Mouse (Mus musculus) midbrain, embryonic 16.5 days (tissue): Measurements from ENCODE around the gene Ly75. TPM values are rescaled to one million over a fixed set of nuclear protein-coding genes. Genes with fewer than 3 reads are reported as not detected.
A peak's percentile ranks its signal among the peaks of the same experiment; 100 is the strongest.

Source experiments
- ATAC-seq: fragments of 200-750 bp; cut with Nextera tagmentation; 2 replicates; pipeline ENCODE4 v1.8.0; 2017; ENCODE audit warnings: moderate TSS enrichment
- H3K27ac ChIP-seq: fragments of 300-500 bp; sonication (generic); 2 replicates; pipeline ENCODE4 v1.5.1; 2014; ENCODE audit warnings: mild to moderate bottlenecking, low read length, mixed read lengths
- H3K27me3 ChIP-seq: fragments of 300-500 bp; sonication (generic); 2 replicates; pipeline ENCODE4 v1.6.1; 2014; ENCODE audit warnings: low read depth, low read length, mixed read lengths; ENCODE audit not compliant: control insufficient read depth, insufficient read depth
- H3K36me3 ChIP-seq: fragments of 300-500 bp; sonication (generic); 2 replicates; pipeline ENCODE4 v1.6.1; 2014; ENCODE audit warnings: mild to moderate bottlenecking, low read length, moderate library complexity, mixed read lengths; ENCODE audit not compliant: control insufficient read depth, insufficient read depth
- H3K4me1 ChIP-seq: fragments of 300-500 bp; sonication (generic); 2 replicates; pipeline ENCODE4 v1.6.1; 2014; ENCODE audit warnings: mild to moderate bottlenecking, low read length, mixed read lengths; ENCODE audit not compliant: control insufficient read depth, insufficient read depth
- H3K4me2 ChIP-seq: fragments of 300-500 bp; sonication (generic); 2 replicates; pipeline ENCODE4 v1.6.1; 2014; ENCODE audit warnings: mild to moderate bottlenecking, low read length, mixed read lengths
- H3K4me3 ChIP-seq: fragments of 300-500 bp; sonication (generic); 2 replicates; pipeline ENCODE4 v1.5.1; 2014; ENCODE audit warnings: low read depth, mild to moderate bottlenecking, low read length, moderate library complexity, mixed read lengths
- H3K9ac ChIP-seq: fragments of 300-500 bp; sonication (generic); 2 replicates; pipeline ENCODE4 v1.6.1; 2014; ENCODE audit warnings: low read depth, low read length, mixed read lengths
- H3K9me3 ChIP-seq: fragments of 300-500 bp; sonication (generic); replicated peaks from 2 replicates; pipeline ENCODE4 v1.6.1; 2014; ENCODE audit warnings: mild to moderate bottlenecking, low read length, mixed read lengths; ENCODE audit not compliant: control insufficient read depth, poor library complexity, severe bottlenecking
- WGBS: fragments of 180-500 bp; shearing (Covaris S2); extraction: QIAGEN DNeasy Blood & Tissue Kit; methylation state at CpG from one replicate; pipeline ENCODE4 v1.1.7; 2014; 5-methylcytosine and 5-hydroxymethylcytosine counted together
- polyA plus RNA-seq: library from polyadenylated mRNA; unstranded; fragments of >200 nt; fragmentation: Nextera tagmentation; extraction: Ambion mirVana; gene quantifications from 2 replicates; pipeline ENCODE4 v1.2.1, GENCODE M21; 2015

Gene Ly75
- polyA plus RNA-seq, 1 experiment from 2014 or later = 1.6 TPM

- WGBS = 92% methylated on average over 7 of the region's 7 CpGs
- Histone ChIP-seq H3K4me2 (no peak overlapping the region), H3K27me3 (no peaks in the 10 kb centered on the region), H3K36me3 (no peaks in the 10 kb centered on the region), H3K4me1 (peaks cover 2% of the 10 kb centered on the region; the same call in 1 of the 2 replicates), H3K9ac (no peak overlapping the region), H3K4me3 (no peak overlapping the region), H3K9me3 (no peaks in the 10 kb centered on the region), H3K27ac (no peak overlapping the region)
- no peak for ATAC-seq
Measured at GRCm38 (mm10) chr2:60347875-60348274, 35.2 kb downstream of the Ly75 start.

- Histone ChIP-seq H3K36me3 (no peaks in the 10 kb centered on the region), H3K9ac (no peak overlapping the region), H3K9me3 (no peaks in the 10 kb centered on the region), H3K4me1 (peaks cover 2% of the 10 kb centered on the region; the same call in 1 of the 2 replicates), H3K4me2 (no peak overlapping the region), H3K4me3 (no peak overlapping the region), H3K27me3 (no peaks in the 10 kb centered on the region), H3K27ac (no peak overlapping the region)
- peak; percentile 8; the same call in 1 of the 2 replicates for ATAC-seq
- WGBS = 56% methylated on average over 8 of the region's 8 CpGs
Measured at GRCm38 (mm10) chr2:60346531-60346930, 36.6 kb downstream of the Ly75 start.

- H3K36me3 ChIP-seq = no peaks in the 10 kb centered on the region
- no peak overlapping the region for H3K27ac ChIP-seq
- H3K4me2 ChIP-seq = no peak overlapping the region
- no peak overlapping the region for H3K9ac ChIP-seq
- H3K4me3 ChIP-seq = no peak overlapping the region
- no peaks in the 10 kb centered on the region for H3K27me3 ChIP-seq
- no peaks in the 10 kb centered on the region for H3K9me3 ChIP-seq
- 0 out of 2 replicates have a peak, but pooled peaks have one; percentile 42 for ATAC-seq
- 43% methylated on average over 7 of the region's 7 CpGs for WGBS
- peaks cover 2% of the 10 kb centered on the region; the same call in 1 of the 2 replicates for H3K4me1 ChIP-seq
Measured at GRCm38 (mm10) chr2:60345717-60346116, 37.4 kb downstream of the Ly75 start.

- no peak overlapping the region for H3K4me2 ChIP-seq
Measured at GRCm38 (mm10) chr2:60343607-60344289, 39.4 kb downstream of the Ly75 start.

GRCm38 (mm10) chr2:60342107-60342880 is 40.8 kb downstream of the Ly75 start:
- Histone ChIP-seq H3K4me1 (peaks cover 2% of the 10 kb centered on the region; the same call in 1 of the 2 replicates), H3K4me2 (no peak overlapping the region), H3K36me3 (no peaks in the 10 kb centered on the region), H3K27ac (no peak overlapping the region), H3K4me3 (no peak overlapping the region), H3K27me3 (no peaks in the 10 kb centered on the region), H3K9me3 (no peaks in the 10 kb centered on the region), H3K9ac (no peak overlapping the region)
- WGBS = 48% methylated on average over 4 of the region's 4 CpGs
- ATAC-seq = no peak

More at GRCm38 (mm10) chr2:60343607-60344289, 39.4 kb downstream of the Ly75 start:
- Histone ChIP-seq H3K36me3 (no peaks in the 10 kb centered on the region), H3K9me3 (no peaks in the 10 kb centered on the region), H3K4me1 (peaks cover 2% of the 10 kb centered on the region; the same call in 1 of the 2 replicates), H3K27ac (no peak overlapping the region), H3K27me3 (no peaks in the 10 kb centered on the region), H3K4me3 (no peak overlapping the region), H3K9ac (no peak overlapping the region)
- peak; percentile 28; the same call in 1 of the 2 replicates for ATAC-seq
- 29% methylated on average over 11 of the region's 11 CpGs for WGBS

GRCm38 (mm10) chr2:60337937-60338336 is 45.2 kb downstream of the Ly75 start:
- Histone ChIP-seq H3K4me1 (no peaks in the 10 kb centered on the region), H3K27ac (no peak overlapping the region), H3K27me3 (no peaks in the 10 kb centered on the region), H3K4me3 (no peak overlapping the region), H3K9ac (no peak overlapping the region), H3K4me2 (no peak overlapping the region), H3K9me3 (no peaks in the 10 kb centered on the region), H3K36me3 (no peaks in the 10 kb centered on the region)
- 34% methylated on average over 9 of the region's 9 CpGs for WGBS
- ATAC-seq = no peak

GRCm38 (mm10) chr2:60328641-60329040 is 54.5 kb downstream of the Ly75 start:
- 95% methylated on average over 10 of the region's 10 CpGs for WGBS

GRCm38 (mm10) chr2:60327581-60327980 is 55.5 kb downstream of the Ly75 start:
- Histone ChIP-seq H3K27me3 (no peaks in the 10 kb centered on the region), H3K9ac (no peak overlapping the region), H3K4me2 (no peak overlapping the region), H3K36me3 (no peaks in the 10 kb centered on the region), H3K9me3 (no peaks in the 10 kb centered on the region), H3K27ac (no peak overlapping the region), H3K4me1 (no peaks in the 10 kb centered on the region), H3K4me3 (no peak overlapping the region)
- 91% methylated on average over 11 of the region's 11 CpGs for WGBS
- no peak for ATAC-seq

More at GRCm38 (mm10) chr2:60328641-60329040, 54.5 kb downstream of the Ly75 start:
- H3K9me3 ChIP-seq = no peaks in the 10 kb centered on the region
- H3K27ac ChIP-seq = no peak overlapping the region
- no peak overlapping the region for H3K4me2 ChIP-seq
- no peaks in the 10 kb centered on the region for H3K4me1 ChIP-seq
- H3K36me3 ChIP-seq = no peaks in the 10 kb centered on the region
- no peak overlapping the region for H3K4me3 ChIP-seq
- H3K27me3 ChIP-seq = no peaks in the 10 kb centered on the region
- no peak overlapping the region for H3K9ac ChIP-seq
- no peak for ATAC-seq

- H3K4me3 ChIP-seq = no peak overlapping the region
- H3K36me3 ChIP-seq = no peaks in the 10 kb centered on the region
- no peak overlapping the region for H3K4me2 ChIP-seq
- H3K27ac ChIP-seq = no peak overlapping the region
- no peaks in the 10 kb centered on the region for H3K4me1 ChIP-seq
- no peaks in the 10 kb centered on the region for H3K27me3 ChIP-seq
- 90% methylated on average over 7 of the region's 7 CpGs for WGBS
- no peaks in the 10 kb centered on the region for H3K9me3 ChIP-seq
- no peak for ATAC-seq
- no peak overlapping the region for H3K9ac ChIP-seq
Measured at GRCm38 (mm10) chr2:60326948-60327347, 56.2 kb downstream of the Ly75 start.
